Mouse (Mus musculus) liver, embryonic 14.5 days (tissue): ENCODE data around the gene Fign. TPM values are rescaled to one million over a fixed set of nuclear protein-coding genes. Genes with fewer than 3 reads are reported as not detected.

Experiments used
- ATAC-seq: fragments of 200-750 bp; cut with Nextera tagmentation; 2 replicates; pipeline ENCODE4 v1.8.0; 2017; ENCODE audit warnings: moderate number of reproducible peaks, mild to moderate bottlenecking, moderate library complexity; ENCODE audit not compliant: insufficient read depth
- DNase-seq, 3 experiments: peaks; one replicate each; pipeline ENCODE4 v3.0.0-alpha.2; 2012 to 2013; ENCODE audit warnings: low read depth in 3 of 3, low spot score in 3 of 3
- H3K27ac ChIP-seq: fragments of 300-500 bp; sonication (generic); 2 replicates; pipeline ENCODE4 v1.5.1; 2014; ENCODE audit warnings: moderate library complexity, mild to moderate bottlenecking, control low read depth, inconsistent platforms
- H3K27me3 ChIP-seq: fragments of 300-500 bp; sonication (generic); 2 replicates; pipeline ENCODE4 v1.6.1; 2014; ENCODE audit warnings: mild to moderate bottlenecking, low read length, moderate library complexity; ENCODE audit not compliant: control insufficient read depth, insufficient read depth
- H3K36me3 ChIP-seq: fragments of 300-500 bp; sonication (generic); replicated peaks from 2 replicates; pipeline ENCODE4 v1.6.1; 2014; ENCODE audit warnings: low read depth; ENCODE audit not compliant: control insufficient read depth, insufficient read depth
- H3K4me1 ChIP-seq, 2 experiments: fragments of 200-500 bp in 1 of 2; fragments of 300-500 bp in 1 of 2; sonication (generic) in 1 of 2; replicated peaks; 2 replicates each; pipeline ENCODE4 v1.6.1; 2012 to 2014; ENCODE audit warnings: antibody characterized with exemption in 1 of 2, inconsistent platforms in 1 of 2, low read length in 1 of 2; ENCODE audit not compliant: control insufficient read depth in 2 of 2, insufficient read depth in 2 of 2
- H3K4me2 ChIP-seq: fragments of 300-500 bp; sonication (generic); 2 replicates; pipeline ENCODE4 v1.6.1; 2014; ENCODE audit warnings: low read depth, mild to moderate bottlenecking, control low read depth, moderate library complexity
- H3K4me3 ChIP-seq, 2 experiments: fragments of 200-500 bp in 1 of 2; fragments of 300-500 bp in 1 of 2; sonication (generic) in 1 of 2; 2 replicates each; pipeline ENCODE4 v1.5.1; 2012 to 2014; ENCODE audit warnings: low read depth in 2 of 2, low read length in 2 of 2, mild to moderate bottlenecking in 2 of 2, control low read depth in 1 of 2, inconsistent platforms in 1 of 2, moderate library complexity in 1 of 2; ENCODE audit not compliant: insufficient read depth in 1 of 2
- H3K9ac ChIP-seq: fragments of 300-500 bp; sonication (generic); replicated peaks from 2 replicates; pipeline ENCODE4 v1.6.1; 2014; ENCODE audit warnings: mild to moderate bottlenecking, control low read depth, moderate library complexity
- H3K9me3 ChIP-seq: fragments of 300-500 bp; sonication (generic); 2 replicates; pipeline ENCODE4 v1.6.1; 2016; ENCODE audit warnings: low read length, mixed read lengths; ENCODE audit not compliant: control insufficient read depth
- CTCF ChIP-seq: IDR thresholded peaks from 2 replicates; pipeline ENCODE4 v1.5.1; 2016; ENCODE audit warnings: antibody characterized with exemption, low read depth, control low read depth
- EP300 ChIP-seq: IDR thresholded peaks from 2 replicates; pipeline ENCODE4 v1.6.1; 2016; ENCODE audit warnings: antibody characterized with exemption, low read depth
- WGBS: fragments of 180-500 bp; shearing (Covaris S2); extraction: QIAGEN DNeasy Blood & Tissue Kit; methylation state at CpG from one replicate; pipeline ENCODE4 v1.1.7; 2014; ENCODE audit not compliant: insufficient replicate concordance; 5-methylcytosine and 5-hydroxymethylcytosine counted together
- polyA plus RNA-seq, 2 experiments: library from polyadenylated mRNA; depleted of rRNA in 1 of 2; stranded (reverse) in 1 of 2; unstranded in 1 of 2; fragments of >200 nt; fragmentation: Nextera tagmentation in 1 of 2; extraction: Ambion mirVana in 1 of 2; gene quantifications; 2 replicates each; pipeline versions ENCODE4 v1.2.1 to v1.2.3; 2012 to 2014

The Fign gene
- polyA plus RNA-seq, 2 experiments: 0.87 to 2.0 TPM

DNA sequence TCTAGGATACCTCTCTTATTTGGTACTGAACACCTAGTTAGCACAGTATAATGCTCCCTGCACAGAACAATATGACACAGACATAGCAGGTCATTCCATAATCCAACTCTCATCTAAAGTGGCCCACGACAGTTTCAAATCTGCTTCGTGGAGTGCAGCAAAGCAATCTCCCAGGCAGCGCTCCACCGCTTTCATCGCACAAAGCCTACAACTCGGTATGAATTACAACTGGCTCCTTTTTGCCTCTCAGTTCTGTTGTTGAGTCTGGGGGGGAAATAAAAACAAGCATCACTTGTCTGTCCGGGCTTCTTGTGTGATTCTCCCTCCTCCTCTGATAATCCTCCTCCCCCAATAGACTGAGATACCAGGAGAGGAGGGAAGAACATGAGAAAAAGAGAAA lies 116.4 kb downstream of the Fign start:
- TF ChIP-seq CTCF: no peak
- no peaks in the 10 kb centered on the region for H3K36me3 ChIP-seq
- no peak for ATAC-seq
- no peaks in the 10 kb centered on the region for H3K4me1 ChIP-seq
- H3K4me2 ChIP-seq: no peak overlapping the region
- no peaks in the 10 kb centered on the region for H3K9me3 ChIP-seq
- H3K4me3 ChIP-seq: no peak overlapping the region
- no peaks in the 10 kb centered on the region for H3K27me3 ChIP-seq
- no peak overlapping the region for H3K9ac ChIP-seq
- H3K27ac ChIP-seq: no peak overlapping the region
- no peak for DNase-seq
- 74% methylated on average over 7 of the region's 7 CpGs for WGBS

DNA sequence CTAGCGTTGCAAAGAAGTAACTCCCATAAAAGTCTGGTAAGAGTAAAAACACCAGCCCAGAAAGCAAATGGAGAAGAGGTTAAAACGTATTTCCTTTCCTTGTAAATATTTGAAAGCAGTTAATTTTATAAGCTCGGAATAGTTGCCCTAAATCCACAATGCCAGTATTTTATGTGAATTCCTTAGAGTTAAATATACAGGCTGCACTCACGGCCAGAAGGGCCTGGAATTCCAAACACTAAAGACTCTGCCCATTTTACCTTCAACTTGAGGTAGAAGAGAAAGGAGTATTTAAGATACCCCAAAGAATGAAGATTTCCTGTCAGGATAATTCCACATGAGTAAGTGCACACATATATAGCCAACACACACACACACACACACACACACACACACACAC lies 128.2 kb downstream of the Fign start:
- Histone ChIP-seq H3K4me2 (no peak overlapping the region), H3K4me3 (no peak overlapping the region), H3K27me3 (no peaks in the 10 kb centered on the region), H3K36me3 (no peaks in the 10 kb centered on the region), H3K4me1 (no peaks in the 10 kb centered on the region), H3K27ac (no peak overlapping the region), H3K9ac (no peak overlapping the region), H3K9me3 (no peaks in the 10 kb centered on the region)
- 59% methylated on average over 4 of the region's 4 CpGs for WGBS
- DNase-seq: no peak
- ATAC-seq: no peak
- TF ChIP-seq EP300: no peak
- TF ChIP-seq CTCF: no peak

- WGBS: 74% methylated on average over 2 of the region's 2 CpGs
- H3K4me3 ChIP-seq: no peak overlapping the region
- no peak overlapping the region for H3K9ac ChIP-seq
- no peaks in the 10 kb centered on the region for H3K27me3 ChIP-seq
- ATAC-seq (no peak), DNase-seq (no peak)
- no peak overlapping the region for H3K4me2 ChIP-seq
- H3K4me1 ChIP-seq: no peaks in the 10 kb centered on the region
- H3K9me3 ChIP-seq: no peaks in the 10 kb centered on the region
- no peak overlapping the region for H3K27ac ChIP-seq
- TF ChIP-seq CTCF: no peak
- no peak for TF ChIP-seq EP300
- no peaks in the 10 kb centered on the region for H3K36me3 ChIP-seq
Measured at GRCm38 (mm10) chr2:63931041-63931440, 166.8 kb downstream of the Fign start.

GRCm38 (mm10) chr2:63926481-63927097 lies 171.2 kb downstream of the Fign start:
- ATAC-seq: no peak
- no peak overlapping the region for H3K4me2 ChIP-seq
- TF ChIP-seq CTCF (no peak), EP300 (no peak)
- H3K4me1 ChIP-seq: no peaks in the 10 kb centered on the region
- WGBS: 27% methylated on average over 4 of the region's 4 CpGs
- H3K4me3 ChIP-seq: no peak overlapping the region
- H3K36me3 ChIP-seq: no peaks in the 10 kb centered on the region
- H3K9me3 ChIP-seq: no peaks in the 10 kb centered on the region
- no peaks in the 10 kb centered on the region for H3K27me3 ChIP-seq
- no peak overlapping the region for H3K9ac ChIP-seq
- H3K27ac ChIP-seq: no peak overlapping the region
- DNase-seq: no peak

DNA sequence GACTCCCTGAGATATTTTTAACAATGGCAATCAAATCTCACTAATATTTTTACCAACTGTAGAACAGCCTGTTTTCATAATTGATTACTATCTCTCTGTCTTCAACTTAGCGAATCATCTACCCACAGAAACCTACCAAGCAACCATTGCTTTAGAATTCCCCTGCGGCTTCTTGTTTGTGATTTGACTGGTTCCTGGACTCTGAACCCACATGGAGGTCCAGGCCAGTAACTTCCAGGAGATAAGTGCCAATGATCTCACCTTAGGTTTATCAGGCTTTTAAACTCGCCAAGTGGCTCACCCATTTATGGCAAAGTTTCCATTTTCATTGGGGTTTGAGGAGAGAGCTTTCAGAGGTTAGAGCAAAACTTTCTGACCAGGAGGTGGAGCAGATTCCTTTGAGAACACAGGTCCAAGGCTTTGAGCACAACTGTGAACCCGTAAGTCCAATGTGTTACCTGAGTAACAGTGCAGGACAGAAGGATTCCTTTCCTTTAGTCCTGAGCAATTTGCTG lies 172.1 kb downstream of the Fign start:
- Histone ChIP-seq H3K9ac (no peak overlapping the region), H3K4me3 (no peak overlapping the region), H3K4me2 (no peak overlapping the region), H3K27ac (no peak overlapping the region), H3K4me1 (no peaks in the 10 kb centered on the region), H3K9me3 (no peaks in the 10 kb centered on the region), H3K27me3 (no peaks in the 10 kb centered on the region), H3K36me3 (no peaks in the 10 kb centered on the region)
- WGBS: 54% methylated on average over 4 of the region's 4 CpGs
- ATAC-seq (no peak), DNase-seq (no peak)
- no peak for TF ChIP-seq EP300
- no peak for TF ChIP-seq CTCF
